Mouse (Mus musculus) R1 (cell line): Measurements from ENCODE around the gene Cse1l.

Experiments
- DNase-seq: peaks from one replicate; pipeline ENCODE4 v3.0.0-alpha.2; 2018; ENCODE audit warnings: low read depth, low spot score

Gene Cse1l

GRCm38 (mm10) chr2:166973153-166973552 lies 67.3 kb downstream of the Cse1l start:
- DNase-seq: no peak

- DNase-seq: no peak
Observed at GRCm38 (mm10) chr2:166974177-166974872, 68.5 kb downstream of the Cse1l start.

- no peak for DNase-seq
Observed at GRCm38 (mm10) chr2:166976356-166976755, 70.5 kb downstream of the Cse1l start.

- no peak for DNase-seq
Observed at GRCm38 (mm10) chr2:166977490-166977889, 71.7 kb downstream of the Cse1l start.

GRCm38 (mm10) chr2:166980161-166980560 lies 74.3 kb downstream of the Cse1l start:
- DNase-seq: no peak

GRCm38 (mm10) chr2:166983351-166983894 lies 77.6 kb downstream of the Cse1l start:
- DNase-seq: peak; percentile 72

GRCm38 (mm10) chr2:166990861-166991260 lies 85.0 kb downstream of the Cse1l start:
- no peak for DNase-seq

- no peak for DNase-seq
Observed at GRCm38 (mm10) chr2:166991945-166992344, 86.1 kb downstream of the Cse1l start.

GRCm38 (mm10) chr2:166995021-166995795 lies 89.4 kb downstream of the Cse1l start:
- DNase-seq: peak; percentile 48
